Mouse (Mus musculus) granulocyte monocyte progenitor cell, adult 5-6 weeks (primary cell): ENCODE results near the gene Manba. TPM values are rescaled to one million over a fixed set of nuclear protein-coding genes. Genes with fewer than 3 reads are reported as not detected.
"Not testable (repeated sequence)": the region's sequence is repeated elsewhere in the genome, so short reads cannot be mapped to it uniquely, and the experiment has no call there.

Source experiments
- ATAC-seq: replicated peaks from 2 replicates; pipeline ENCODE4 v1.8.0; 2016; ENCODE audit warnings: mild to moderate bottlenecking, moderate TSS enrichment, inconsistent platforms; ENCODE audit not compliant: poor library complexity, severe bottlenecking
- total RNA-seq, 2 experiments: library from RNA; stranded (forward) in 1 of 2; stranded (reverse) in 1 of 2; fragments of 200-712, 200-1000 nt in 1 of 2; fragments of >200 nt in 1 of 2; fragmentation: Nextera tagmentation in 1 of 2; gene quantifications; 2 replicates each; pipeline ENCODE4 v1.2.3; 2014 to 2017

Manba gene
- total RNA-seq, 2 experiments from 2014 or later: 24.6 to 33.6 TPM

DNA sequence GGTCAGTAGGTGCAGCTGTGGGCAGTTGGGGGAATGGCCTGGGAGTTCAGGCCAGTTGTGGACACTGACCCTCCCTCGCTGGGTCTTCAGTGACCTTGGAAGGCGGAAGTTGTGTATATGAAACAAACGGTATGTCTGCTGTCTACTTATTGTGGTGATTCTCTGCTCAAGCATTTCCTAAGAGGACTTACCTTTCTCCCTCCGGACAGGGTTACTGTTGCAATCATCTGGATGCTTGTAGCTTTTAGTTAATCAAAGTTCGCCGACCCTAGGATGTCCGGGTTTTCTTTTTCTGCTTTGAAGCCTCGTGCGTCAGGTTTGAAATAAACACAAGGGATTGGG lies 460 bp downstream of the Manba start:
- peak; percentile 70 for ATAC-seq

DNA sequence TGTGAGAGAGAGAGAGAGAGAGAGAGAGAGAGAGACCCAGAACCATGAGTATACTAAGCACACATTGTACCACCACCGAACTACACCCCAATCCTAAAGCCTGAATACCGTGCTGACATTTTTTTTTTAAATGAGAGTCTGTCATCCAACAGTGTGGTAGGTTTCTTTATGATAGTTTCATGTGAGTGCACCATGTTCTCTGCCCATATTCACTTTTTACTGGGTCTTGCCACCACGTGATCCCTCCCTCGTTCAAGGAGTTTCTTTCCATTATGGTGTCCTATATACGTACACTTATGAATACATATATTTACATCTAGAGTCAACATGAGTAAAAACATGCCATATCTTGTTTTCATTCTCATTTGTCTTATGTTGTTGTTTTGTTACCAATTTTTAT lies 940 bp downstream of the Manba start:
- ATAC-seq: no peak

DNA sequence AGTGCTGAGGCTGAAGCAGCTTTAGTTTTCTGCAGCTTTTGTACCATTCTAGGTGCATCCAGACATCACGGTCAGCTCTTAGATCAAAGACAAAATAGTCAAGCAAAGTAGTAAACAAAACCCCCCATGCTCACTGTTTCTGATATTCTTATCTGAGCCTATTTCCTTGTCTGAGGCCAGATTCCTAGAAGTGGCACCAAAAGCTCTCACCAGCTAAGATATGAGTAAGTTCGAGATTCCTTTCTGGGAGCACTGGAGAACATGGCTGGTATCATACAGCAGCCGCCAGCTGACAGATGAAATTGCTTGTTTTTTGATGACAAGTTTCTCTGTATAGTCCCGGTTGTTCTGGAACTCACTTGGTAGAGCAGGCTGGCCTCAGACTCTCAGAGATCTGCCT lies 2.4 kb downstream of the Manba start:
- ATAC-seq: no peak

DNA sequence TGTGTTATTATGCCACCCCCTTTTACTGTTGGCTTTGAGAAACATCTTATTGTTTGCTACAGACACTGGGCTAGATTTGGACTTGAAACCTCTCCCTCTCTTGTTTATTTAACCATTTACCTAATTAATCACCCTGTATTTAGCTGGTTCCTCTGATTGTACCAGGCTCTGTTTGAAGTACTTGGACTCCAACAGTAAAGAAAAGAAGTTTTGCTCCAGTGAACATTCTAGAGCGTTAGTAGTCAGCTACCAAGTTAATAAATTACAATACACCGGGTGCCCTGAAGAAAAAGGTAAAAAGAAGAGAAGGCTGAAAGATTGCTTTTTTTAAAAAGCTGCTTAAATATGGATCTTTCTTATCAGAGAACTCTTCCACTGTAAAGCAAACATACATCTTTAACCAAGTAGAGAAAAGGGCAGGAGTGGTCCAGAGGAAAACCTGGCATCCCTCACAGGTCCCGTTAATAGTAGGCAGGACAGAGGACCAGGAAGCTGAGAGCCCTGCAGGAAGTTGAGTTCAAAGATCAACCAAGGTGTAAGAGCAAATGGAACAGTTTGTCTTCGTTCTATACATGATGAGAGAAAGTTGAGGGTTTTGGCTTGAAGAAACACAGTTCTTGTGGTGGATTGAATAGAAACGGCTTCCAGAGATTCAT lies 4.6 kb downstream of the Manba start:
- no peak for ATAC-seq

DNA sequence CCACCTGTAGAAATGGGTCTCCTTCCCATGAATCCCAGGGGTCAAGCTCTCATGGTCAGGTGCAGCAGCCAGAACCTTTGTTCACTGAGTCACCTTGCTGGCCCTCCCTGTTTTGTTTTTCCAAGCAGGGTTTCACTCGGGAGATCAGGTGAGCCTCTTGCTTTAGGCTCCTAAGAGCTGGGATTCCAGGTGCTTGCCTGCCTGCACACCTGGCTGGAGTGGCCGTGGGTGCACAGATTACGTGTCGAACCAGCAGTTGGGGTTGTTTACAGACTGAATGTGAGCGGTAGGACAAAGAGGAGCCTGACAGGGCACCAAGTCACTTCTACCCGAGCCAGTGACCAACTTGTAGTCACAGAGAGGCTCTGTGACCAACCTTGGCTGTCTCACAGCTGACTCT lies 5.7 kb downstream of the Manba start:
- no peak for ATAC-seq

DNA sequence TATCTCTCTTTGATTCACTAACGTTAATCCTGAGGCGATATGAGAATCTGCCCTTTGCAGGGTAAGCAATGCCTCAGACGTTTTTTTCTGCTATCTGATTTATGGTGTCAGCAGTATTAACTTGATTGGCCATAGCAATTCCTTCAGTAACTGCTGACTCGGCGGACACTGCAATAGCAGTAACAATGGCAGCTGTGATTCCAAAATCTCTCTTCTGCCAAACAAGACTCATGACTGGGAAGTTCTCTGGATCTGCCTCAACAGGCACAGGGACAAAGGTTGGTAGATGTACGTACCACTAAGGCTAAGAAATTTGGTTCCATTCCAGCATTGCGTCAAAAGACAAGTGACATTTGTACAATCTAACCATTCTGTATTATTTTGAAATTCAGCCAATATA lies 7.9 kb downstream of the Manba start:
- not testable (repeated sequence) for ATAC-seq

DNA sequence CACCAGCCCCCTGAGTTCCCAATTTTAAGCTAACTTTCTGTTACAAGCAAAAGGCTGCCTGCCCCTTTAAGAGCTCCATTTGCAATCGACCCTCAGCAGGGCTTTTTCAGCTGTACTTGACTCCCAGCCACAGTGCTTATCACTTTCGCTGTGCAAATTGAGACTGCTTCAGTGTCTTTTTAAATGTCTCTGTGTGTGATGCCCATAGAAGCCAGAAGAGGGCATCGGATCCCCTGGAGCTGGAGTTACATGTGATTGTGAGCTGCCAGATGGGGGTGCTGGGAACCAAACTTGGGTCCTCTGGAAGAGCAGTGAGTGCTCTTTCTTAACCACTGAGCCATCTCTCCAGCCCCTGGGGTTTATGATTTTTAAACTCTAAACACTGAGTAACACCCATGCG lies 12.5 kb downstream of the Manba start:
- not testable (repeated sequence) for ATAC-seq

DNA sequence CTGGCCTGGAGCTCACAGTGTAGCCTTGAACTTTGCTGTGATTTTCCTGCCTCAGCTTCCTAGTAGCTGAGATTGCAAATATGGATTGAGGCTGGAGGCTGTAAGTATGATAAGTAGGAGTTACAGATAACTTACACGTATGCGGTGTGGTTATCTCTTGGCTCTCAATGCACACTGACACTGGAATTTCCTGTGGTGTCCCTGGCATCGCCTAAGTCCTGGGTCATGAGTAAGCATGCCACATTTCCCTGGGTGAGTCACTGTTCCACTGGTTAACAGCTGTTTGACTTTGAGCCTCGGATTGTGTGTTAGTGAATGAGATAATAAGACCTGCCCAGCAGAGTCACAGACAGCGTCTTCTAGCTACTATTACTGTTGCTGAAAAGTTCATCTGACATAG lies 13.5 kb downstream of the Manba start:
- ATAC-seq: 0 out of 2 replicates have a peak, but pooled peaks have one; percentile 20

DNA sequence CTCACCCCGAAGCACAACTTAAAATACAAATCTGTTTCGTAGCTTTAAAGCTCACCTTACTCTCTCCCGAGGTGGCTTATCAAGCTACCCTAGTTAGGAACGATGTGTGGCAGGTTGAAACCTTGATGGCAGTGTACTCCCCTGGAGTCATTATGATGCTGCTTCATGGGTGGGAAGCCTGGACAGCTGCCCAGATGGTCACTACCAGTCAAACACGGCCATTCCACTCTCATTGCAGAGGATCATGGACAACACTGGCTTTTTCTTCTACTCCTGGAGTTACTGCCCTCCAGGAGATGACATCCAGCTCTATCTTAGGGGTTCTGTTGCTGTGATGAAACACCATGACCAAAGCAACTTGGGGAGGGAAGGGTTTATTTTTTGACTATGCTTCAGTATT lies 17.7 kb downstream of the Manba start:
- ATAC-seq: no peak

DNA sequence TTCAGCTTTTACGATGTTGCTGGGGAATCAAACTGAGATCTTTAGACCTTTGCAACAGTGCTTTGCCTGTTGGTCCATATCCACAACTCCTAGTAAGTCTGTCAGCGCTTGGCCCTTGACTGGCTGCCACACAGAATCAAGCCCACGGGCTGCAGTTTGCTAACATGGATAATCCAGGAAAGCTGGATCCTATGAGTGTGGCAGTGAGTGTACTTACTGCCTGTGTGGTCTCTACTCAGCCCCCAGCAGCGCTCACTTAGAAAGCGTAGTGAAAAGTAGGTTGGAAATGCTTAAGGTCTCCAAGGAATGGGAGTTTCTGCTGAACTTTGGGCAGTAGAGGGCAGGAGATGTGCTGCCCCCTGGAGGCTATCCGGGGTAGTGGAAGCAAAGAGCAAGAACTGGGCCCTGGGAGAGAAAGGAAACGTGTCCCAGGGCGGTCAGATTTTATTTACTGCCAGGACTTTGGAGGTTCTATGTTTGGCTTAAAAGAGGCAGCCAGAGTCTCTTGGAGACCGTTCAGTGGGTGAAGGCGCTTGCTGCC lies 20.0 kb downstream of the Manba start:
- peak; percentile 94 for ATAC-seq

DNA sequence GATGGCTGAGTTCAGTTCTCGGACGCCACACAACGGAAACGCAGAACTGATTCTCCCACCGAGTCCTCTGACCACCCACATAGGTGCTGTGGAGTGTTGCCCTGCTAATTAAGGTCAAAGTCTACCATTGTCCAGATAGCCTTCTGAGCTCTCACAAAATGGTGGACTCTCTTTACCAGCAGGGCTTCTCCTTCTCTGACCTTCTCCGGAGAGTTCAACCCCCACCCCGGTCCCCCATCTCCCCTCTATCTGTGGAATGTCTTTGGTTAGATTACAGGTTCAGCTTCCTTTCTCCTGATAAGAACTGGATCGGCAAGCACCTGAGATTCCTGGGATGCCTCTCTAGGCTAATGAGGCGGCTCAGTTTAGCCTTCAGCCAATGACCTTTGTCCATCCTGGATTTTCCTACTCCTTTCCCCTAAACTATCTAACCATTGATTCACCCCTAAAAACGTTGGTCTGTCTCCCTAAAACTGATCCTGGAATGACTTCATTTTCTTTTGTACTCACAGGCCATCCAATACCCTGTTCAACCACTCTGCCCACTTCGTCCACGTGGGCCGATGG lies 20.6 kb downstream of the Manba start:
- no peak for ATAC-seq

DNA sequence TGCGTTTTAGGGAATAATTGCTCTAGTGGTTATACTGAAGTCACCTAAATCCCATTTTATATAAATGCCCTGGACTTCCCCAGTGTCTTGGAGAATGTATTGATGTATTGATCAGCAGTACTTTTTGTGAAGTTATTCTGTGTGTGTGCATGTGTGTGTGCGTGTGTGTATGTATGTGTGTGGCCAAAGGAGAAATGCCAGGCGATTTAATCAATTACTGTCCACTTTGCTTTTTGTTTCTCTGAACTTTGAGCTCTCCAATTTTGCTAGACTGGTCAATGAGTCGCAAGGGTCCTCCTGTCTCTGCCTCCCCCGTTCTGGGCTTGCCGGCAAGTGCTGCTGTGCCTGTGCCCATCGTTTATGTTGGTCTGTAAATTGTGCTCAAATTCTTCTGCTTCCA lies 22.1 kb downstream of the Manba start:
- no peak for ATAC-seq

DNA sequence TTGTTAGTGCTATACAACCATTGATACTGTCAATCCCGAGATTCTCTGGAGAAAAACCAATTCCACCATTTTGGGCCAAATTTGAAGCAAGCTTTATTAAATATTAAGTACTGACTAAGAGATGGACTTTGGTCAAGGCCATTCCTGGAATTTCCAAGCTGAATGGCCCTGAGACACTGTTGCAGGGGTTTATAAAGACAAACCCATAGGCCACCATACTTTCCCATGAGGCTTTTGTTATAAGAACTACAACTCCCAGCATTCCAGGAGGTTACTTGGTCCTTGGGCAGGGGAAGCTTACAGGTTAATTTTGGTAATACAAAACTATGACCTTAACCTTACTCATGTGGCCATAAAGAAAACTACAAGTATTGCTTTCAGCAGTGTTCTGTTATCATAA lies 22.8 kb downstream of the Manba start:
- ATAC-seq: no peak

DNA sequence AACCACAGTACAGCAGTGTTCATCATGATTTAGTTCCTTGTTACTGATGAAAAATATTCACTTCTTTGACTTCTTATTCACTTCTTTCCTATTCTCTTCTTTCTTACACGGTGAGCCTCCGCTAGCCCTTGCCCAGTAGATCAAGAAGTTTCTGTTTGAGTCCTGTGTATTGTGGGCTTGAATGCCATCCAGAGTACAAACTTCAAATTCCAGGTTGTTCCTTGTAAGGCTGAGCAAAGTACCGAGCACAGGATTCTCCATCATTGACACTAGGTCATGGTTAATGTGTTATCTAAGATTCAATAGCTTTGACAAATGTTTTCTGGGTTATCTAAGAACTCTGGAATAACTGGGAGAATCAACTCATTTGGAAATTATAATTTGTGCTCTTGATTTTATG lies 25.0 kb downstream of the Manba start:
- ATAC-seq: no peak

DNA sequence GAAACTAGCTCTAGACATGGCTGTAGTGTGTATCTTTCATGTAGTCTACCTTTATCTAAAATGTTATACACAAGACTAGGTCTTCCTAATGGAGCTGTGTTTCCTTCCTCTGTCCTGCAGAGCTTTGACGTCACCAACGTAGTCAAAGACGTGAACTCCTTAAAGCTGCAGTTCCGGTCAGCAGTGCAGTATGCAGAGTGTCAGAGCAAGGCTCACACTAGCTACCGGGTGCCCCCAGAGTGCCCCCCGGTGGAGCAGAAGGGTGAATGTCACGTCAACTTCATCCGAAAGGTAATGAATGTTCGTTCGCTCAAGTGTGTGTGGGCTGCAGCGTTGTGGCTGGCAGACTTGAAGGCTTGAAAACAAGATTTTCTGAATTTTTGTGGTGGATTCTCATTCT lies 26.3 kb downstream of the Manba start:
- peak; percentile 66 for ATAC-seq

DNA sequence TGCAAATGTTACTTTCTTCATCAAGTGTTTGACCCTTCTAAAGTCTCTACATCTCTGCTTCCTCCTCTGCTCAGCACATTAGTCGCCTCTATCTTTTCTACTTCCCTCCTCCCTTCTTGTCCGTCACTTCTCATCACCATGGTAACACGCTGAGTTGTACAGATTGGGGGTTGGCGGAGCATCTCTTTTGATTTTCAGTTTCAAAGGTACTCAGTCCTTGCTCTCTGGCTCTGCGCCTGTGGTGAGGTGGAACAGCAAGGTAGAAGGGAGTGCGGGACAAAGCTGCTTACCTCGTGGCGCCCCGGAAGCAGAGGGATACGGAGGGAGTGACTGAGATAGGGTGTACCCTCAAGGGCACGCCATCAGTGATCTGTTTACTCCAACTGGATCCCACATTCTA lies 27.9 kb downstream of the Manba start:
- ATAC-seq: no peak

DNA sequence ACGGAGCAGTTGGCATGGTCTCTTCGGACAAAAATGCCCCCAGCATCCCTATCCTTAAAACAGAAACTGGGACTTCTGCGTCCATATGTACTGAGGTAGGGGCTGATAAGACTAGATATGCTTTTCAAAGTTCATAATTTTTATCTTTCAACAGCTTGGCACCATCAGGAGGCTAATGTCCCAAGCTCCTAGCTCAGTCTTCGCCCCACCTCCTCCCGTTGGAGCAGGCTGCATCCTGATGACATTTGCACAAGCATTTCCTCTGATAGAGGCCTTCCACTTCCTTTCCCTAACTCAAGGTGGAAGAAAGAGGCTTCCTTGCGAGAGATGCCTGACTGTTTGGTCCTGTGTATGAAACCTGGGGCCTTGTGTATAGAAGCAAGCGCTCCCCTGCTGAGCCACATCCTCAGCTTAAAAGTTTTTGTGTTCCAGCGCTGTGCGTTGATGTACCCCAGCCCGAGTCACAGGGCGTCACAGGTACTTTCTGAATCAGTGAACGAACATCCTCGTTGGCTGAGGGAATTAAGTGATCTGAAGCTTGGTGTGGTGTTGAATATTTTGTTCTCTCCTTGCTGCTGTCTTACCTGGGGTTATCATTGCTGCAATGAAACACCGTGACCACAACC lies 28.5 kb downstream of the Manba start:
- no peak for ATAC-seq

DNA sequence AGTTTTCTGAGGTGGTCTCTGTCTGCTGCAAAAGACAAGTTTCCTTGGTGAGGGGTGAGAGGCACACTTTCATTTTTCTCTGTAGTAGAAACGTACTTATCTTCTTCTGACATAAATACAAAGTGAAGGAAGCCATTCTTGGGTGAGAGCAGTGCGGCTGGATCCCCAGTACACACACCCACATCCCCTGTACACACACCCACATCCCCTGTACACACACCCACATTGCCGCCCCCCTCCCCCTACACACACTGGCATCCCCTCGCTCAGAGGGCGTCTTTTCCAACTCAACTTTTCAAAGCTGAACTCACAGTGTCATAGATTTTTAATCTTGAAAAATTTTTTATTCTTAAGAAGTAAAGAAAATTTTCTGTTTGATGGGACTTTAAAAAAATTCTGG lies 29.8 kb downstream of the Manba start:
- no peak for ATAC-seq

DNA sequence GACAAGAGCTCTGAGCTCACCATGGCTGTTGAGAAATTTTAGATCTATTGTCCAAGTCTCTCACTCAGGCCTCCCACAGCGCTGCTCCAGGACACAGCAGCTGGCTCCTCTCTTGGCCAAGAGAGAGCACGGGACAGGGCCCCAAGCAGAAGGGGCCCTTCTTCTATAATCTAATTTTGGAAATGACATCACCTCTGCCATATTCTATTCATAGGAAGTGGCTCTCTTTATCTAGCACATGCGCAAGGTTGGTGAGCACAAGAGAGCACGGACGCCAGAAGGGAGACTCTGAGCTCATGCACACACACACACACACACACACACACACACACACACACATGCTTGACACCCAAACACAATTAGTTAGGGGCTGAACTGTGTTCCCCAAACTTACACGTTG lies 31.5 kb downstream of the Manba start:
- ATAC-seq: peak; percentile 61

DNA sequence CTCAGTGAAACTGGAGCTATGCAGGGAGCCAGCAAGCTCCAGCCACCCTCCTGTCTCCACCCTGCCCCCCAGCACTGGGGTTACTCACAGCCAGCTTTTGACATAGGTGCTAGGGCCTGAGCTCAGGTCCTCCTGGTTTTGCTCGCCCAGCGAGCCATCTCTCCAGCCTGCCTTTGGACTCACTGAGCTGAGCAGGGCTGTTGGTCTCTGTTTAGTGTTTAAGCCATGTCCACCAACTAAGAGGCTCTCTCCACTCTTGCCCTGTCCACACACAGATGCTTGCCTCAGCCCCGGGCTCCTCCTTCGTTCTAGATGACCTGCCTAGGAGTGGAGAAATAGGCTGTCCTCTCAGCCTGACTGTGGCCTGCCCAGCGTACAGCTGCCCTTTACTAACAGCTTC lies 33.5 kb downstream of the Manba start:
- no peak for ATAC-seq

DNA sequence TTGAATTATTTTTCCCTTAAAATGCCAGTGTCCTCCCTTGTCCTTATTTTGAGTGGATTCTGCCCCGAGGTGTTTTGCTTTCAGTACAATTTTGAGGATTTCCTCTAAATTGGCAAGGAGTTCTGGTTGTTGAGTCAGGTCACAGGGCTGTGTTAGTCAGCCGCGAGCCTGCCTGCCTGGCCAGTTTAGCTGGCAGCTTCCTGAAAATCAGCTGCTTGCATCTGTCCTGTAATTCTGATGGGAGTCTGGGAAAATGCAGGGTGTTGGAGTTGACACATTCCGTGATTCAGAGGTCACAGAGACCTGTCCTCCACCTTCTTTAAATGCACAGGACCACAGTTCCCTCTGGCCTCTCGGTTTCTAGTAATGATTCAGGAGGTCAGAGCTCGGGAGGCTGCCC lies 34.2 kb downstream of the Manba start:
- ATAC-seq: no peak

DNA sequence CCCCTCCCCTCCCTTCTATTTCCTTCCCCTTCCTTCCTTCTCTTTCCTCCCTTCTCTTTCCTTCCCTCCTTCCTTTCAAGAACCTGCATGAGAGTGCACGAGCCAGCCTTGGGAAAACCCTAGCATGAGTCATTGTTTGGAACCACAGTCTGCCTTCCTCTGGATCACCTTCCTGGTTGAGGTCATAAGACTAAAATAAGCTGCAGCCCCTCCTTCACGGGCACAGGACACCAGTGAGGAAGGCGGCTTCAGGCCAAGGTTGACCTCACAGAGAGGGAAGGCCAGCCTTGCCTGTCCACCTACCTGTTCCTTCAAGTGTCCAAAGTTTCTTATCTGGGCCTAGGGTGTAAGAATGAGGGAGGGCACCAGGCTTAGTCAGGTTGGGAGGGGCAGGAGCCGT lies 36.6 kb downstream of the Manba start:
- ATAC-seq: 0 out of 2 replicates have a peak, but pooled peaks have one; percentile 17
